Mouse (Mus musculus): ENCODE measurements at regions not wholly inside any gene's neighbourhood (a gene's known extent, or its start where the extent isn't known, plus 50 kb on each side); places are given as distances from the start of the nearest gene placed in this dataset.

DNA sequence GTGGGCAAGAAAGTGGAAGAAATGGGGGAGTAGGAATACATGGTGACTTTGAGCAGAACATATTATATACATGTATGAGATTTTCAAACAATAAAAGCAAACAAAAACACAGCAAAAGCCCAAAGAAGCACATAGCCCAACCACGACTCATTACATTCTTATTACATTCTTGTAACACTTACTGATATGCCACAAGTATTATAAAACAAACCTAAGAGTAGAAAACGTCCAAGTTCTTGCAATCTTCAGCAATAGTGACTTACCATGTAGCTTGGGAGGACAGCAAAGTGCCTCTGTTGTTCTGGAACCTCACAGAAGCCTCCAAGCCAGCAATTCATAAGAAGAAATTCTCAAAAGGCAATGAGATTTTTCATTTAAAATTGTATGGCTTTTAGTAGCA lies 326.8 kb downstream of the Pax3 start:
- peak overlapping the region; percentile 65; the same call in 1 of the 2 replicates for H3K27ac ChIP-seq (ENCODE audit: insufficient read depth, low read length)

GRCm38 (mm10) chr1:77869174-77869573 lies 327.8 kb downstream of the Pax3 start:
- TF ChIP-seq POLR2A (IDR thresholded peaks at IDR 0.05; ENCODE audit: low read depth, low read length), result no peak
- TF ChIP-seq CTCF (IDR thresholded peaks at IDR 0.05; ENCODE audit: borderline replicate concordance, insufficient read depth, low read length), result no peak
- H3K4me1 ChIP-seq (ENCODE audit: control insufficient read depth, insufficient read depth, low read length), result peaks cover 11% of the 10 kb centered on the region
- H3K4me3 ChIP-seq (ENCODE audit: insufficient read depth, low read length), result no peak overlapping the region
- H3K27ac ChIP-seq (ENCODE audit: insufficient read depth, low read length), result no peak overlapping the region

More for the DNA sequence above, 326.8 kb downstream of the Pax3 start:
- H3K4me1 ChIP-seq (ENCODE audit: control insufficient read depth, insufficient read depth, low read length), result peaks cover 11% of the 10 kb centered on the region
- TF ChIP-seq CTCF (IDR thresholded peaks at IDR 0.05; ENCODE audit: borderline replicate concordance, insufficient read depth, low read length) (no peak), POLR2A (IDR thresholded peaks at IDR 0.05; ENCODE audit: low read depth, low read length) (no peak)
- no peak overlapping the region for H3K4me3 ChIP-seq (ENCODE audit: insufficient read depth, low read length)

DNA sequence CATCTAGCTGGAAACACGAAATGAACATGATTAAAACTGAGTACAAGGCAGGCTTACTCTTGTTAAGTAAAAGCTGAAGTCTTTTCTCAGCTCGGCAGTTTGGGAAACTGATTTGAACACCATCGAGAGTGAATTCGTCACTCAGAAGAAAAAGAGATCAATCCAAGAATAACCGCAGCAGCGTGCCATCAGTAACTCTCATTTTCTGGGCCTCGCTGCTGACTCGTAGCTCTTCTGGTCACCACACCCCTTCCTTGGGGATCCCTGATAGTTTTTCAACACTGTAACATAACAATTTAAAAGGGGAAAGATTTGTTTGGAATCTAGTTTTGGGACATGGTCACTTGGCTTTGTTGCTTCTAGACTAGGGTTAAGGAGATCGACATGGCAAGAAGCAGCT lies 337.0 kb downstream of the Pax3 start:
- no peak overlapping the region for H3K27ac ChIP-seq (ENCODE audit: insufficient read depth, low read length)
- H3K4me3 ChIP-seq (ENCODE audit: insufficient read depth, low read length), result no peak overlapping the region
- TF ChIP-seq POLR2A (IDR thresholded peaks at IDR 0.05; ENCODE audit: low read depth, low read length) (no peak), CTCF (IDR thresholded peaks at IDR 0.05; ENCODE audit: borderline replicate concordance, insufficient read depth, low read length) (no peak)
- H3K4me1 ChIP-seq (ENCODE audit: control insufficient read depth, insufficient read depth, low read length), result no peaks in the 10 kb centered on the region

DNA sequence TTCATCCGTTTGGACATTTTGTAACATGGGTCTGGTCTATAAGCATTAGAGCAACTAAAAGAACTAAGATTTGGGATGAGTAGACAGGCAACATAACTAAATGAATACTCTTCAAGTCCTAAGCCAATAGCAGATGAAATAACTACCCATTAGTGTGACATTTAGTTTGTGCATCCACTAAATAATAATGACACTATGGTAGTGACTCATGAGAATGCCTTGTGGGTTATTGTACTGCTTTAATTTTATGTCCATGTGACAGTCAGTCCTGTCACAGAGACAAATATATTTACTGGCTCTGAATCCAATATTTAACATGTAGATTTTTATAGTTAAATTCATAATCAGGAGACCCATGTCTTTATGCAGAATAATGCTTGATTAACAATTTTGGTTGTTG lies 339.5 kb upstream of the Epha4 start:
- H3K4me1 ChIP-seq (ENCODE audit: control insufficient read depth, insufficient read depth, low read length), result no peaks in the 10 kb centered on the region
- no peak overlapping the region for H3K27ac ChIP-seq (ENCODE audit: insufficient read depth, low read length)
- TF ChIP-seq CTCF (IDR thresholded peaks at IDR 0.05; ENCODE audit: borderline replicate concordance, insufficient read depth, low read length), result no peak
- no peak overlapping the region for H3K4me3 ChIP-seq (ENCODE audit: insufficient read depth, low read length)

- no peak overlapping the region for H3K4me3 ChIP-seq (ENCODE audit: insufficient read depth, low read length)
- peak overlapping the region; percentile 23 for H3K27ac ChIP-seq (ENCODE audit: insufficient read depth, low read length)
- peaks cover 8% of the 10 kb centered on the region for H3K4me1 ChIP-seq (ENCODE audit: control insufficient read depth, insufficient read depth, low read length)
- TF ChIP-seq POLR2A (IDR thresholded peaks at IDR 0.05; ENCODE audit: low read depth, low read length) (no peak), CTCF (IDR thresholded peaks at IDR 0.05; ENCODE audit: borderline replicate concordance, insufficient read depth, low read length) (no peak)
Measured at GRCm38 (mm10) chr1:77847766-77848615, 333.1 kb upstream of the Epha4 start.

- peaks cover 10% of the 10 kb centered on the region for H3K4me1 ChIP-seq (ENCODE audit: control insufficient read depth, insufficient read depth, low read length)
- peak overlapping the region; percentile 86 for H3K27ac ChIP-seq (ENCODE audit: insufficient read depth, low read length)
- TF ChIP-seq CTCF (IDR thresholded peaks at IDR 0.05; ENCODE audit: borderline replicate concordance, insufficient read depth, low read length), result no peak
- no peak for TF ChIP-seq POLR2A (IDR thresholded peaks at IDR 0.05; ENCODE audit: low read depth, low read length)
- H3K4me3 ChIP-seq (ENCODE audit: insufficient read depth, low read length), result no peak overlapping the region
Measured at GRCm38 (mm10) chr1:77846039-77846727, 331.3 kb upstream of the Epha4 start.

DNA sequence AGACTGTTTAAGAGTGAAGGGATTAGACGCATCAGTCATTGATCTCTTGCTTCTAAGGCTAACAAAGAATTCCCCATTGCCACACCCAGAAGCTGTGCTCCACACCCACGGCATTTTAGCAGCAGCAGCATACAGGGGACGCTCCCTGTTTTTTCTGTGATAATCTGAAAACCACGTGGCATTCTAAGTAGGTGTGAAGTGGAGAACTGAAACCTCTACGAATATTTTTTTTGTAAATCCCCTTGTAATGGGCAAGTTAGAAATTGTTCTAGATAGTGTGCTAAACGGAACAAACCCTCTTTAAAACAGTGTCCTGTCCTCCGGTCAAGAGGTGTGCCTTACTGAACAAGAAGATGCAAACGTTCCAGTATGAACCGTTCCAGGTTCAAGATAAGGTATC lies 325.8 kb upstream of the Epha4 start:
- TF ChIP-seq POLR2A (IDR thresholded peaks at IDR 0.05; ENCODE audit: low read depth, low read length) (no peak), CTCF (IDR thresholded peaks at IDR 0.05; ENCODE audit: borderline replicate concordance, insufficient read depth, low read length) (no peak)
- peaks cover 2% of the 10 kb centered on the region for H3K4me1 ChIP-seq (ENCODE audit: control insufficient read depth, insufficient read depth, low read length)
- no peak overlapping the region for H3K4me3 ChIP-seq (ENCODE audit: insufficient read depth, low read length)
- H3K27ac ChIP-seq (ENCODE audit: insufficient read depth, low read length), result no peak overlapping the region

DNA sequence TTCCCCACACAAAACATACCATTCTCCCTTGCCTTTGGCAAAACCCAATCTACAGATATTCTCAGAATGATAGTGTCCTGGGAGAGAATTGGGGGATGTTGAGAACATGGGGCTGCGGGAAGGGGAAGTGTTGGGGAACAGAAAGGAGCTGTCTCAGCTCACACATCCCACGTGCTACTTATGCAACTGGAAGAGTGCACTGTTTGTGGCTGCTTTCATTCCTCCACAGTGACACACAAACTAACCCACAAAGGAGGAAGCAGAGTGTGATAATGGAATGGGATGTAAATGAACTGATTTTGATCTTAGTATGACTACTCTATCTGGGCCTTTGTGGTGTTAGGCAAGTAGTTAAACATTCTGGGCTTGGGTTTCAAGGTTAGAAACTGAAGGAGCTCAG lies 317.3 kb upstream of the Epha4 start:
- Histone ChIP-seq H3K27ac (ENCODE audit: insufficient read depth, low read length) (no peak overlapping the region), H3K4me1 (ENCODE audit: control insufficient read depth, insufficient read depth, low read length) (no peaks in the 10 kb centered on the region), H3K4me3 (ENCODE audit: insufficient read depth, low read length) (no peak overlapping the region)
- TF ChIP-seq CTCF (IDR thresholded peaks at IDR 0.05; ENCODE audit: borderline replicate concordance, insufficient read depth, low read length) (no peak), POLR2A (IDR thresholded peaks at IDR 0.05; ENCODE audit: low read depth, low read length) (no peak)

GRCm38 (mm10) chr1:77824716-77825387 lies 310.0 kb upstream of the Epha4 start:
- no peak for TF ChIP-seq CTCF (IDR thresholded peaks at IDR 0.05; ENCODE audit: borderline replicate concordance, insufficient read depth, low read length)
- H3K4me1 ChIP-seq (ENCODE audit: control insufficient read depth, insufficient read depth, low read length), result no peaks in the 10 kb centered on the region
- no peak overlapping the region for H3K27ac ChIP-seq (ENCODE audit: insufficient read depth, low read length)
- H3K4me3 ChIP-seq (ENCODE audit: insufficient read depth, low read length), result no peak overlapping the region
